Mouse (Mus musculus): ENCODE measurements around the gene Asns.
A peak's percentile ranks its signal among the peaks of the same experiment; 100 is the strongest.
"Not testable (repeated sequence)": the region's sequence is repeated elsewhere in the genome, so short reads cannot be mapped to it uniquely, and the experiment has no call there.

Gene Asns

DNA sequence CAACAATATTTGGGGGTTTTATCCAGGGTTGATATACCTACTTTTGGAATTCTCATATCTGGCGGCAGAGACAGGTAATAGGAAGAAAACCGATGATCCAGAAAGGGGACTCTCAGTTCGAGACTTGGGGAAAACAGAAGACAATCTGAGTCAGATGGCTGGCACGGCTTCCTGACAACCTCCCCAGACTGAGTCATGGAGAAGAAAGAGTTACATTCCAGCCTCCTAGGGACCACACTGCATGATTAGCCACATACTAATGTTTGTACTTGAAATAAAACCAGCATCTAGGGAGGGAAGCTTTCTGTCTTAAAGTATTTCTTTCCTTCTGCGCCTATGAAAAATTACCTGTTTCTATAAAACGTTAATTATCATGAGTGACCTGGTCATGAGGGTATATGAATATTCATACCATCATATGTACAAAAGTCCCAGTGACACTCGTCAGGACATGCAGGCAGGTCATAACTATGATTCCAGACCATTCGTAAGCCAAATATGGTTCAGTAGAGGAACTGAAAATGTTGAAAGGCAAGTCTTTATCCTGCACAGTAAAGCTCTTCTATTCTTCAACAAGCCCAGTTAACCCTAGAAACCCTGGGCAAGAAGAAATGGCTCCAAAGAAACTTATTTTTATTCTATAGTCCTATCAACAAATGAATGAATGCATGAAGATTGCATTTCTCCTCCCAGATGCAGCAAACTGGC, 16.7 kb downstream of the Asns start:
- DNase-seq (ENCODE audit: low spot score) = no peak

DNA sequence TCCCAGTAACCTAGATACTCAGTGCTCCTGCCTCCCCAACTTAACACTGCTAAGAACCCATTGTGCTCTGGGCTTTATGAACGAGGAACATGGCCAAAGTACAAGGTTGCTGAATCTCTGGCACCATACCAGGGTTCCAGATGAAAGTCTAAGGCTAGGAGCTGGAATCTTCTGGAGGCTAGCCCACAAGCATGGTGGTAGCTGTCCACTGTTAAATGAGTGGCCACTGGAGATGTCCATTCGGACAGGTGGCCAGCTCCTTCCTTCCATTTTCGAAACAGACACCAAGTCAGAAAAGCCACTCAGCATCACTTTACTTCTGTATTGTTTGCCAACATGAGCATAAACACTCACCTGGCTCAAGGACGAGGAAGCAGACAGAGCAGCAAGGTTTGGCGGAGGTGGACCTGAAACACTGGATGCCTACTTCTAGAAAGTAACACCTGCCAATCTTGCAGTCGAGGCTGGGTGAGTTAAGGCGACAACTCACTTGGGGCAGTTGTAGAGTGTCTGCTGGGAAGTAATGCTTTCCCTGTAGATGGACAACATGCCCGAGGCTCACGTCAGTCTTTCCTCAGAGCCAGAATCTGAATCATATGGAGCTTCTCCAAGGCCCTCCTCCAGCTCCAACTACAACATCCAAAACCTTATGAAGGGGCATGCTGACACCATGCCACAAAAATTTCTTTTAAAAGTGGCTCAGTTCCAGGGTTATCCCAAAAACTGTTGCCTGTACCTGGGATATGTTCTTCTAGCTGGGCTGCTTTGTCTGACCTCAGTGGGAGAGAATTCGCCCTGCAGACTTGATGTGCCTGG, 20.4 kb downstream of the Asns start:
- DNase-seq (ENCODE audit: low spot score) = no peak

DNA sequence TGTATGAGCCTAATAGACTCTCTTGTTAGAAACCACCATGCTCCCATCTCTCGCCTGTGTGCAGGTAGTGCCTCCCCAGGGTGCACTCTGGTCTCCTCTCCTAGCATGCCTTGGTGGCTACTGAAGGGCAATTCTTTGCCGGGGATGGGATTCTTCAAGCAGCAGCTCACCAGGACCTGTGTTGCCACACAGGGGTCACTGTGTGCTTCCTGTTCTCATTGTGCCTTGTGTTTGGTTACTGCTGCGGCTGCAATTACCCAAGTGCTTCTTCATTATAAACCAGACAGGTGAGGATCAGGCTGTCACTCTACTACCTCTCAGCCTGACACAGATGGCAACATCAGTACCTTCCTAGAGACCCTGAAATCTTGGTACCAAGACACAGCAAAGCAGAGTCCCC, 21.6 kb downstream of the Asns start:
- DNase-seq (ENCODE audit: low spot score) = no peak

DNA sequence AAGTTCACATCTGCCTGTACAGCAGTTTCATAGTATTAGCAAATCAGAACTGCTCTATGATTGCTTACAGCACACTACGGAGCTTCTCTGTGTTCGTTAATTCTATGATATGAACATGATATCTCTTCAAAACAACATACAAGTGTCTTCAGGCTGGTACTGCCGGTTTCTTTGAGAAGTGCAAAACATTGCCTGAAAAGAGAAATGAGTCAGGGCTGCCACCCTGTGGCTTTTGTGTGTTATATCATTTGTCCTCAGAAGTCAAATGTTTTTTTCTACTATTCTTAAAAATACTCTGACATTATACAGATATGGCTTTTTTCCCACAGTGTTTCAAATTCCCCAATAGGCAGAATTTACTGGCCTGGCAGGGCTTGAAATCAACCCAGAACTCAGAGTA, 22.5 kb downstream of the Asns start:
- DNase-seq (ENCODE audit: low spot score) = peak; percentile 29

DNA sequence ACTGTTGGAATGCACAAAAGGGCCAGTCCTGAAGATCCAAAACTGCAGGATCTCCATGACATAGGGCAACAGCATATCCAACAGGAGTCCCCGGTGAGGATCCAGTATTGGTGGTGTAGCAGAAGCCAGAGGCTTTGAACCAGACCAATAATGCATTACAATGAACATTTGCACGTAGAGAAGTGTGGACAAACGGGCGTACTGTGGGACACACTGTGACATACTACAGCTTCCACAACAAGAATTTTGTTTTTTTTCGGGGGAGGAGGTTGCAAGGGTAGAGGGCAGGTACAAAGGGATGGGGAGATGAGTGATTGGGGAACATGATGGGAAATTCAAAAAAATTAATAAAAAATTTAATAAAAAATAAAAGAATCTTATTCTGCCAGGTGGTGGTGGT, 23.3 kb downstream of the Asns start:
- no peak for DNase-seq (ENCODE audit: low spot score)

DNA sequence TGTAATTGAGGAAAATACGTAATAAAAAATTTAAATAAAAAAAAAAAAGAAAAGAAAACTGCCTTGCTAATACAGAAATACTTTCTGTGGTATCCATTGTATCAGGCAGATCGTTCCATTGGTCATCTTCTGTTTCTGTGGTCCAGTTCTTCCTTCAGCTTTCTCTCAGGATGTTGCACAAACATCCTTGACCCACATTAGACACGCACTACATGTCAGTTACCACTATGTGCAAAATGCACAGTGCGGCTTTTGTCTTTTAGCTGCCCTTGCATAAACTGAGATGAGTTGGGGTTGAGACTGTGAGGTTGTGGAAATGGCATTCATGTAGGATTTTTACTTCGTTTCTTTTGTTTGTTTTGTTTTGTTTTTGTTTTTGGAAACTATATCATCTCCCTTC, 24.7 kb downstream of the Asns start:
- no peak for DNase-seq (ENCODE audit: low spot score)

DNA sequence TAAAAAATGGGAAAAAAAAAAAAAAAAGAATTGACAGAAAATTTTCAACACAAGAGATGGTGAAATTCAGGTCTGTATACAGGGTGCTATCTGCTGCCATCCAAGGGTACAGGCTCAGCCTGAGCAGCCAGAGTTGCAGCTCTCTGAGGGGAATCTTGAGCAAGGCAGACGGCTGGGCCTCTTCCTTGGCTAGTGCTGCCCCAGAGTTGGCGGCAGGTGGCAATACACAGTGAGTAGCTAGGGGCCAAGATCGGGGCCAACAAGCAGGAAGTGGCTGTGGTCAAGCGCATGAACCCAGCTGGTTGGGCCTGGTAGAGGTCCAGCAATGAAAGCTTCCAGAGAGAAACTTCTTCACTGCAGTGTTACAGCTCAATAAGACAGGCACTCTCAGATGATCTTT, 27.2 kb downstream of the Asns start:
- not testable (repeated sequence) for DNase-seq (ENCODE audit: low spot score)

DNA sequence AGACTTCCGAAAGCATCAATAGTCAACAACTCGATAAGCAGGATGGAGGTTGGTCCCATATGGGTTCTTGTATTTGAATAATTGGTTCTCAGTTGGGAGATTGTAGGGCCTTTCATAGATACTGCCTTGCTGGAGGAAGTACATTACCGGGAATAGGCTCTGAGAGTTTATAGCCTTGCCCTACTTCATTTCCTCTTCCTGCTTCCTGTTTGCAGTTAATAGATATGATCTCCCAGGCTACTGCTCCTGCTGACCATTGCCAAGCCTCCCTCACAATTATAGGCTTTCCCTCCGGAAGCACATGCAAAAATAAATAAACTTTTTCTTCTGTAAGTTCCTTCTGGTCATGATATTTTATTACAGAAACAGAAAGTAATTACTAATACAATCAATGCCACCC, 31.6 kb downstream of the Asns start:
- DNase-seq (ENCODE audit: low spot score) = no peak

DNA sequence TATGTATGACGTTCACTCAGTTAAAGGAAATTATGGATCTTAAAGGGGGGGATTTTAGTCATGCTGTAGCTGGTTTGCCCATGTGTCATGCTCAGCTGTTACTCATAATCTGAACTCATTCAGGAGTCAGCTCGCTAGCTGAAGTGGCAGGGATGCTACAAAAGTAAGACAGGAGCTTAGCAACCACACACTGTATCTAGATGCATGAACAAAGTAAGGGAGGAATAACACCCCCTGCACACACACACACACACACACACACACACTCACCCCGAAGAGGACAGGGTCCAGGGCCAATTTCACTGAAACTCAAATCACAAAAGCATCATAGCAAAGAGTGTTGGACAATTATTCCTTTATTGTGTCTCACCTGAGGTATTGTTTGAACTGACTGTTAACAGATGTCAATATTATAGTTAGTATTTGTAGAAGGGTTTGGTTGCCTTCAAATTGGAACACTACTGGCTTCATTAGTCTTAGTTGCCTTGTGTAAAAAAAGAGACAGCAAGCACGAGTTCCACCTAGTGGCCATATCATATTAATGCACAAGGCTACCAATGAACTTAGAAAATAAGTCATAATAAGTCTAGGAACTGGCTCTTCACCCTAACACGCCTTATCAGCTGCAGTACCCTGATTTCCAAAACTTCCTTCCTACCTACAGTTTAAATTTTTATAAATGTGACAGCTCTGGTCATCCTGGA, 32.5 kb downstream of the Asns start:
- peak; percentile 81 for DNase-seq (ENCODE audit: low spot score)

DNA sequence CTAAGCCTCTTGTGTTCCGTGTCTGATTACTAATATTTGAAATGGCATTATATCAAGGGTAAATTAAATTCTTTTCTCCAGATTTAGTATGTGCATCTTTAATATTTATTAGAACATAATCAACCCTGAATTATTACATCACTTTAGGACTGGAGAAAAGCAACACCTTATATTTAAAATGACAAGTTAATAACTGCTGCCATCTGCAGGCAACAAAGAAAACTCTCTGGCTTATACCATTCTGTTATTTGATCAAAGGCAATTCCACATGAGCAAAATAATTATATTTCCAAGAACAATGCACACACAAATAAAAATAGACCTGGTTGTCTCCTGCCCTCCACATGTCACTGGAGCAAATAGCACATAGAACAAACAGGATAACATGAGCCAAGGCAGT, 36.5 kb downstream of the Asns start:
- peak; percentile 32 for DNase-seq (ENCODE audit: low spot score)

DNA sequence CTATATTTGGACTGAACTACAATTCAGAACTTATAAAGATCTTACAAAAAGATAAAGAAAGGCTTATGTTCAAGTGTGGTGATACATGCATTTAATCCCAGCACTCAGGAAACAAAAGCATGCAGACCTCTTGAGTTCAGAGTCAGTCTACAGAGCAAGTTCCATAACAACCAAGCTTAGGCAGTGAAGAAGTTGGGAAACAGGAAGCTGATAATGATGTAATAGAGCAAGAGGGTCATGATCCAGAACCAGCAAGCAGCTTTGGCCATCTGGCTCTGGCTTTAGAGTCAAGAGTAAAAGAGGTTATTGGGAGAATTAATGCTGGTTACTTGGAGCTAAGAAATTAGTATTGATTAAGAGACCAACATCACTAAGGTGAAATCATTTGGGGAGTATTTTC, 44.6 kb downstream of the Asns start:
- DNase-seq (ENCODE audit: low spot score) = no peak

Measured in retina, embryonic 14.5 days (tissue).